Mouse (Mus musculus) brown adipose tissue, adult 24 weeks (tissue): ENCODE data around the gene Oxa1l. TPM values are rescaled to one million over a fixed set of nuclear protein-coding genes. Genes with fewer than 3 reads are reported as not detected.

Experiments used
- H3K27ac ChIP-seq: fragments of 200-500 bp; replicated peaks from 2 replicates; pipeline ENCODE4 v1.5.1; 2012; ENCODE audit warnings: low read depth, mild to moderate bottlenecking, low read length
- H3K4me1 ChIP-seq: fragments of 200-500 bp; 2 replicates; pipeline ENCODE4 v1.6.1; 2012; ENCODE audit warnings: low read length, mixed read lengths; ENCODE audit not compliant: control insufficient read depth, insufficient read depth, insufficient read length
- H3K4me3 ChIP-seq: fragments of 200-500 bp; 2 replicates; pipeline ENCODE4 v1.5.1; 2012; ENCODE audit warnings: low read depth, mild to moderate bottlenecking, low read length, moderate library complexity; ENCODE audit not compliant: insufficient read depth
- polyA plus RNA-seq: library from polyadenylated mRNA; stranded (reverse); fragments of >200 nt; gene quantifications from 2 replicates; pipeline ENCODE4 v1.2.4, GENCODE M21; 2012; ENCODE audit not compliant: missing spikeins, insufficient read depth, insufficient read length

The Oxa1l gene
- polyA plus RNA-seq, 1 experiment: 121 TPM

DNA sequence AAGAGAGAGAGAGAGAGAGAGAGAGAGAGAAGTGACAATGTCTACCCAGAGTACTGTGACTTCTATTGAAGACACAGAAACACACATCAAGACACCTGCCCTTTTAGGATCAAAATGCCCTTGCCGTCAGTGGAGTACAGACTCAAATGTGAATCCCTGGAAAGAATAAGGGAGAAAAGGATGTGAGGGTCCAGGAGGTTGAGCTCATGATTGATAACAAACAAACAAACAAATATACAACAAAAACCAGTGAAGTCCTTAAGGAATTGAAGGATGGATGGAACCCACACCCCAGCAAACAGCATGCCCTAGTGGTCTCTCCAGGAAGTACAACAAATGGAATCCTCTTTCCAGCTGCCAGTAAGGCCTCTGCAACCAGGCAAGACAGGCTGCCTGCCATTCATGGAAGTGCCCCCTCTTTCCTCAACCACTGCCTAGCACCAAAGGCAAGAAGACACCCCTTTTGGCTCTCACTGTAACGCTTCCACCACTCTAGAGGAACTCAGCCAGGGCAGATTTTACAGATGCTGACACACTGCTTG, 52.1 kb downstream of the Oxa1l start:
- Histone ChIP-seq H3K4me3 (0 out of 2 replicates have a peak overlapping the region, but pooled peaks have one; percentile 11), H3K27ac (no peak overlapping the region), H3K4me1 (peaks cover 2% of the 10 kb centered on the region; the same call in 1 of the 2 replicates)

DNA sequence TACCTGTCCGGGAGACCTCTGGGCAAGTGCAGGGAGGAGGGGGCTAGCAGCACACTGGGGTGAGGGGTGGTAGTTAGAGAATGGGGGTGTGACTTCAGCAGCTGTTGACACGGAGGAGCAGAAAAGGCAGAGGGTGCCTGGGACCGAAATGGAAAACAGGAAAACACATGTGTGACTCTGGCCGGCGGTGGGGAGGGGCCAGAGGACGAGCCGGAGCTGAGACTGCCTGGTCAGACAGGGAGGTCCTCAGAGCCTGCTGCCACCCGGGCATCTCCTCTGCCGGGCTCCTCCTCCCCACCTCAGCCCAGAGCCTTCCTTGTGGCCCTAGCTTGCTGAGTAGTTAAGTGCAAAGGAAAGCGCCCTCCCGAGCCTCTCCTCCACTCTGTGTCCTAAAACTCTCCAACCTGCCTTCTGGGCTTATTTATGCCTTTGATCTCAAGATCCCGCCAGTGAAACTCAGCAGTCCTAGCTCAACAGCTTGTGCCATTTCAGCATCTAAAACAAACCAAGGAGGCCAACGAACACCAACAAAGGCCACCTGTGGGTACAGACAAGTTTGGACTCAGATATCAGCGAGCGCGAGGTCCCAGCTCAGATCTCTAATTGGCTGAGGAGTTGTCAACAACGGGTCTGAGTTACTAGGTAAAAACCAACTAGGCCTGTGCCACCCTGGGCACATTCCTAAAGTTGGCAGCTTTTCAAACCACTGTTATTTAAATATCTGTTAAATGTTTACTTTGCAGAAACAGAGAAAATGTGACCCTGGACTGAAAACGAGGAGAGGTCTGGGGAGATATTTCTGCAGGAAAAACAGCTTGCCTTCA, 53.5 kb downstream of the Oxa1l start:
- Histone ChIP-seq H3K27ac (no peak overlapping the region; the same call in 1 of the 2 replicates), H3K4me3 (peak overlapping the region; percentile 43), H3K4me1 (no peaks in the 10 kb centered on the region; the same call in 1 of the 2 replicates)

DNA sequence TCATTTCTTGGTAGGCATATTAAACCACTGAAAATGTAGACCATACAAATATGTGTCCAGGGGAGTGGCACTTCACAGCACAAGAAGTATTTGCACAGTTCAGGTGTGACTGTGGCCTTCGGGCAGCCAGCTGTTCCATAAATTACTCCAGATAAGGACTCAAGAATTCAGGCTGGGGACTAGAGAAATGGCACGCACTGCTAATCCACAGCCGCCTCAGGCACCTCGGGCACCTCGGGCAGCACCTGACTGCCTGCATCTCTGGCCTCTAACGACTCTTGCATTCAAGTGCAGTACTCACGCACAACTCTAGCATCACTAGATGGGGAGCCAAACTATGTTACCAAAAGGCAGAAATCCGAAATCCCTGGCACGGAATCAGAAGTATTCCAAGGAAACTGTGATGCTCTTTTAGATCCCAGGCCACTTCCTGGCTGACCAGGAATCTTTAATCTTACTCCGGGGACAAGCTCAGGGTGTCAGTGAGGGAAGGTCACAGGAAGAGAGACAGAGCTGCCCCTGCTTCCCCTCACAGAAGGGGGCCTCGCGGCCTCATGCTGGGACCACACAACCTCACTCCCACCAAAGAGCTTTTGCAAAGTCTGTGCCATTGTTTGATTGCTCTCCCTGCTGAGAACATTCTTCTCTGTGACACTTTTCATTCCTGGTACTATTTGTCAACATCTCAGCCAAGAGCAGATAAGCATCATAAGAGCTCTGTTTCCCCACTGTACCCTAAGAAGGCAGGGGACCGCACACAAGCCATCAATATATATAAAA, 54.8 kb downstream of the Oxa1l start:
- H3K27ac ChIP-seq: no peak overlapping the region
- H3K4me1 ChIP-seq: no peaks in the 10 kb centered on the region; the same call in 1 of the 2 replicates
- no peak overlapping the region for H3K4me3 ChIP-seq

DNA sequence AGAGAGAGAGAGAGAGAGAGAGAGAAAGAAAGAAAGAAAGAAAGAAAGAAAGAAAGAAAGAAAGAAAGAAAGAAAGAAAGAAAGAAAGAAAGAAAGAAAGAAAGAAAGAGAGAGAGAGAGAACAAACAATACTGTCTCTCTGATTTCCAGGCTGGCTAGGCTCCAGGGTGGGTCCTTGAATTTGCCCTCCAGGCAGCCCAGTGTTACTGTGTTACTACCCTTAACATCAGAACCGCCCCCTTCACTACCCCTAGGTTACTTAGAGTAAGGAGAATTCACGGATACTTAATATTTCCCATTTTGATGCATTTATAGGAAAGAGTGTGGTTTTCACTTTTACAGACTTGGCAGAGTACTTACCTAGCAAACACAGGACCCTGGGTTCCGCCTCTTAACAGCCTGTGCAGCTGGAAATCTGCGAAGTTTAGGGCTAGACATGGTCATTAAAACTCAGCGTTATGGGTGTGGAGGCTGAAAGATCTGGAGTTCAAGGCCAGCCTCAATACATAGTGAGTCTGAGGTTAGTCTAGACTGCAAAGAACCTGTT, 55.7 kb downstream of the Oxa1l start:
- H3K4me1 ChIP-seq: no peaks in the 10 kb centered on the region; the same call in 1 of the 2 replicates
- no peak overlapping the region for H3K27ac ChIP-seq
- H3K4me3 ChIP-seq: no peak overlapping the region

DNA sequence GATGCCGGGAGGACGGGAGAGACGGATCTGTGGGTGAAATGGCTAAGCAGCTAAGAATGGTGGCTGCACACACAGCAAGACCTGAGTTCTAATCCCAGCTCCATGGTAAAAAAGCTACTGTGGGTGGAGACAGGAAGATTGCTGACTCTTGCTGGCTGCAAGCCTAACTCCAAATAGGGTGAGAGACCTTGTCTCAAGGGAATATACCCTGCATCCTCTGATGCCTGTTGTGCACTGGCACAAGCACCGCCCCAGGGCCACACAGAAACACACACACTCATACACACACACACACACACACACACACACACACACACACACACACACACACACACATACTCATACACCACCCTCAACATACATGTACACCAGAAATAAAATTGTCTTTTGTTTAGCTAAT, 56.2 kb downstream of the Oxa1l start:
- Histone ChIP-seq H3K4me3 (no peak overlapping the region), H3K4me1 (no peaks in the 10 kb centered on the region; the same call in 1 of the 2 replicates), H3K27ac (no peak overlapping the region)

DNA sequence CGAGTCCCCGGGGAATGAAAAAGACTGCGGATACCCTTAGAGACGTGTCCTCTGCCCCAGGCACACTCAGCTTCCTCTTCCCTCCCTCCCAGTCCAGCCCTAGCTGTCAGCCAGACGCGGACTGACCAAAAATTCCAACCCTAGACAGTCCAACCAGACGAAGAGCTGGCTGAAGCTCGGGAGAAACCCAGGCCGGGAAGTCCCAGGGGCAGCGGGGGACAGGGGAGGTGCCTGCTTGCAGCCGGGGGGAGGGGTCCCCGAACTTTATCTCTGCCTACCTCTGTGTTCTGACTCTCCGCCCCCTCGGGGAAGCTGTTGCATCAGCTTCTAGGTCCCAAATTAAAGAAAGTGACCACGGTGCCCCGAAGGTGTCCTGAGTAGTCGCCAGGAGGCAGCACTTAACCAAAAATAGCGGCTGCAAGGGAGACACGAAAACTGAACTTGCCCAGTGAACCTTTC, 57.0 kb downstream of the Oxa1l start, which contains the start of gene Slc7a7:
Gene Slc7a7 (minus strand): TSS at position 158 of the 459 bp plus-strand sequence.
- 0 out of 2 replicates have a peak within 1 kb of the TSS, but pooled peaks have one; percentile 2 for H3K4me3 ChIP-seq
- no peaks in the 10 kb centered on the region; the same call in 1 of the 2 replicates for H3K4me1 ChIP-seq
- H3K27ac ChIP-seq: no peak within 1 kb of the TSS

Other genes starting within 250 kb of the Oxa1l start
- gene Dad1, start 106.7 kb upstream of the Oxa1l start, polyA plus RNA-seq: 117 and 150 TPM in 2 replicates
- gene Abhd4, start 106.6 kb upstream of the Oxa1l start, polyA plus RNA-seq: 68.5 and 80.5 TPM in 2 replicates
- gene Olfr49, start 75.9 kb upstream of the Oxa1l start, polyA plus RNA-seq: not detected in 2 replicates
- 0.52 and 1.8 TPM in 2 replicates for gene Slc7a7, start 56.9 kb downstream of the Oxa1l start, polyA plus RNA-seq
- 145 and 148 TPM in 2 replicates for gene Mrpl52, start 66.1 kb downstream of the Oxa1l start, polyA plus RNA-seq
- 10.8 and 10.9 TPM in 2 replicates for gene Mmp14, start 70.8 kb downstream of the Oxa1l start, polyA plus RNA-seq
- 36.5 and 53.8 TPM in 2 replicates for gene Lrp10, start 103.3 kb downstream of the Oxa1l start, polyA plus RNA-seq
- gene Rem2, start 115.3 kb downstream of the Oxa1l start, polyA plus RNA-seq: not detected in 2 replicates
- gene Prmt5, start 156.7 kb downstream of the Oxa1l start, polyA plus RNA-seq: 20.4 and 25.8 TPM in 2 replicates
- 4.1 and 6.8 TPM in 2 replicates for gene Haus4, start 193.8 kb downstream of the Oxa1l start, polyA plus RNA-seq
- gene Ajuba, start 216.7 kb downstream of the Oxa1l start, polyA plus RNA-seq: 3.1 and 5.6 TPM in 2 replicates
- gene 4931414P19Rik, start 245.2 kb downstream of the Oxa1l start, polyA plus RNA-seq: 2.6 and 5.2 TPM in 2 replicates